Mouse (Mus musculus): ENCODE data around the gene Prmt8. TPM values are rescaled to one million over a fixed set of nuclear protein-coding genes. Genes with fewer than 3 reads are reported as not detected.

The Prmt8 gene
- polyA plus RNA-seq, 1 experiment from 2014 or later: 34.6 TPM

Small RNAs within 50 kb of the gene (microRNA-seq; reads per million reads assigned to microRNA genes)
- gene Mir7233: not detected

Other genes with a start within 250 kb of the Prmt8 start
- gene Cracr2a, start 208.1 kb downstream of the Prmt8 start, polyA plus RNA-seq (2014; fragmentation: Nextera tagmentation; extraction: Ambion mirVana): 0.58 and 0.66 TPM in 2 replicates
- gene Tspan11, start 118.1 kb upstream of the Prmt8 start, polyA plus RNA-seq (2014; fragmentation: Nextera tagmentation; extraction: Ambion mirVana): 10.3 and 11.7 TPM in 2 replicates

All from neural tube, embryonic 11.5 days (tissue).